Mouse (Mus musculus) heart, embryonic 16.5 days (tissue): ENCODE results near the gene Krtdap. TPM values are rescaled to one million over a fixed set of nuclear protein-coding genes. Genes with fewer than 3 reads are reported as not detected.

Experiments used
- ATAC-seq: fragments of 200-750 bp; cut with Nextera tagmentation; replicated peaks from 2 replicates; pipeline ENCODE4 v1.8.0; 2017; ENCODE audit warnings: moderate number of reproducible peaks; ENCODE audit not compliant: insufficient read depth, low FRiP score; ENCODE audit errors: extremely low read depth
- H3K27ac ChIP-seq: fragments of 300-500 bp; sonication (generic); 2 replicates; pipeline ENCODE4 v1.5.1; 2014; ENCODE audit warnings: mild to moderate bottlenecking, low read length, control low read depth, moderate library complexity
- H3K27me3 ChIP-seq: fragments of 300-500 bp; sonication (generic); 2 replicates; pipeline ENCODE4 v1.6.1; 2014; ENCODE audit warnings: low read length, mixed read lengths; ENCODE audit not compliant: control insufficient read depth, insufficient read depth
- H3K36me3 ChIP-seq: fragments of 300-500 bp; sonication (generic); 2 replicates; pipeline ENCODE4 v1.6.1; 2014; ENCODE audit not compliant: control insufficient read depth, insufficient read depth
- H3K4me1 ChIP-seq: fragments of 300-500 bp; sonication (generic); 2 replicates; pipeline ENCODE4 v1.6.1; 2014; ENCODE audit warnings: low read length, mixed read lengths; ENCODE audit not compliant: control insufficient read depth, insufficient read depth
- H3K4me2 ChIP-seq: fragments of 300-500 bp; sonication (generic); 2 replicates; pipeline ENCODE4 v1.6.1; 2014; ENCODE audit warnings: low read depth, mild to moderate bottlenecking, control low read depth, low read length
- H3K4me3 ChIP-seq: fragments of 300-500 bp; sonication (generic); 2 replicates; pipeline ENCODE4 v1.5.1; 2014; ENCODE audit warnings: mild to moderate bottlenecking, control low read depth, low read length
- H3K9ac ChIP-seq: fragments of 300-500 bp; sonication (generic); 2 replicates; pipeline ENCODE4 v1.6.1; 2014; ENCODE audit warnings: low read length, control low read depth
- H3K9me3 ChIP-seq: fragments of 300-500 bp; sonication (generic); replicated peaks from 2 replicates; pipeline ENCODE4 v1.6.1; 2016; ENCODE audit warnings: low read length; ENCODE audit not compliant: control insufficient read depth
- WGBS: fragments of 180-500 bp; shearing (Covaris S2); extraction: QIAGEN DNeasy Blood & Tissue Kit; methylation state at CpG from one replicate; pipeline ENCODE4 v1.1.7; 2014; 5-methylcytosine and 5-hydroxymethylcytosine counted together
- polyA plus RNA-seq: library from polyadenylated mRNA; unstranded; fragments of >200 nt; fragmentation: Nextera tagmentation; extraction: Ambion mirVana; gene quantifications from 2 replicates; pipeline ENCODE4 v1.2.1, GENCODE M21; 2015

Krtdap gene
- polyA plus RNA-seq, 1 experiment from 2014 or later = 2.7 TPM

DNA sequence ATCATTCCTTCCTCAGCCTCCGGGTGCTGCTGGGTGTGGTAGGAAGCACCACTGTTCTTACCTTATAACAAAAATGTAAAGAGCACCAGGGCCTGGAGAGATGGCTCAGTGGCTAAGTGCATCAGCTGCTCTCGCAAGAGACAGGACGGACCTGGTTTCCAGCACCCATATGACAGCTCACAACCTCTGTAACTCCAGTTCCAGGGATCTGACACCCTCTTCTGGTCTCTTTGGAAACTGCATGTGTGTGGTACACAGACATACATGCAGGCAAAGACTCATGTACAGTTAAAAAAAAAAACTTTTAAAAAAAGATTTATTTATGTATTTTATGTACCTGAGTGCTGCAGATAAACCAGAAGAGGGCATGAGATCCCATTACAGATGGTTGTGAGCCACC lies 15.6 kb downstream of the Krtdap start:
- no peak overlapping the region for H3K9ac ChIP-seq
- 95% methylated on average over 3 of the region's 3 CpGs for WGBS
- peaks cover 7% of the 10 kb centered on the region for H3K9me3 ChIP-seq
- H3K27me3 ChIP-seq = no peaks in the 10 kb centered on the region
- H3K36me3 ChIP-seq = no peaks in the 10 kb centered on the region
- H3K4me3 ChIP-seq = no peak overlapping the region
- H3K27ac ChIP-seq = no peak overlapping the region
- no peaks in the 10 kb centered on the region for H3K4me1 ChIP-seq
- no peak overlapping the region for H3K4me2 ChIP-seq
- ATAC-seq = no peak

DNA sequence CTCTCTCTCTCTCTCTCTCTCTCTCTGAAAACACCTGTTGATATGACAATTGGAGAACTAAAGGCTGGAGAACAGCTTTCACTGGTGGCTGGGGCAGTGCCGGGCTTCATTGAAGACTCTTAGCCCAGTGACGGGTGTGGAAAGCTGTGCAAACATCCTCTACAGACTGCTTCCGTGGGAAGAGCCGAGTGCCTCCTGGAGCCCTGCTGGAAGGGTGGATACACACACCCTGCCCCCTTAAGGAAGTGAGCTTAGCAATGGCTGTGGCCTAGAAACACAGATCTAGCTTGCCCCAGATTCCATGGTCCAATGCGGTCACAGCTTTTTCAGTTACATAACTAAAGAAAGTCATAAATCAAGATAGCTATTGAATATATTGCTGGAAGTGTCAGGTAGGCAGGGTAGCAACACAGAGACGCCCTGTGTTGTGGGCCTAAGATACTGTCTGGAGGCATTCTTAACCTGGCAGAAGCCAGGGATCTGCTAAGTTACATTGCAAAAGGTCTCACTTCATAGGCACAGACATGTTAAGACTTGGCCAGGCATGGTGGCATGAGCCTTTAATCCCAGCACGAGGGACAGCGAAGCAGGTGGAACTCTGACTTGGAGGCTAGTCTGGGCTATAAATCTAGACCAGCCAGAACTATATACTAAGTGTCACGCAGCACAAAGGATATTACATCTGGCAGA lies 16.5 kb downstream of the Krtdap start:
- H3K4me3 ChIP-seq = no peak overlapping the region
- no peaks in the 10 kb centered on the region for H3K36me3 ChIP-seq
- no peak for ATAC-seq
- no peak overlapping the region for H3K27ac ChIP-seq
- no peak overlapping the region for H3K9ac ChIP-seq
- peaks cover 7% of the 10 kb centered on the region for H3K9me3 ChIP-seq
- 75% methylated on average over 9 of the region's 9 CpGs for WGBS
- no peaks in the 10 kb centered on the region for H3K4me1 ChIP-seq
- H3K4me2 ChIP-seq = no peak overlapping the region
- no peaks in the 10 kb centered on the region for H3K27me3 ChIP-seq

DNA sequence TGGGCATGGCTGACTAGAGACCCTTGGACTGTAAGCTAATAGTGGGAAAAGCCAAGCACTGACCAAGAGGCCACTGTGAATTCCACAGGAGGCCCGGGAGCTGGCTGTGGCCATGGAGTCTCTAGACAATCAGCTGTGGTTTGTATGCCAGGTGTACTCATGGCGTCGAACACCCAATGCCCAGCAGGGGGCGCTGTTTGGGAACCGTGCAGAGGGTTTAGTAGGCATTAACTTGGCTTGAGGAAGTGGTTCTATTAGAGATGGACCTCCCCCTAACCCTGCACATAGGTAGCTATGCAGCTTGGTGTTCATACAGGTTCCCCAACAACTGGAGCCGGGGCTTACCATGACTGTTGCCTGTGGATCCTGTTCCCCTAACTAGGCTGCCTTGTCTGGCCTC lies 18.2 kb downstream of the Krtdap start:
- ATAC-seq = no peak
- H3K4me1 ChIP-seq = no peaks in the 10 kb centered on the region
- H3K9me3 ChIP-seq = peaks cover 2% of the 10 kb centered on the region; the same call in 1 of the 2 replicates
- WGBS = 40% methylated on average over 6 of the region's 6 CpGs
- H3K4me2 ChIP-seq = no peak overlapping the region
- H3K9ac ChIP-seq = no peak overlapping the region
- no peaks in the 10 kb centered on the region for H3K27me3 ChIP-seq
- no peaks in the 10 kb centered on the region for H3K36me3 ChIP-seq
- H3K27ac ChIP-seq = no peak overlapping the region
- no peak overlapping the region for H3K4me3 ChIP-seq

DNA sequence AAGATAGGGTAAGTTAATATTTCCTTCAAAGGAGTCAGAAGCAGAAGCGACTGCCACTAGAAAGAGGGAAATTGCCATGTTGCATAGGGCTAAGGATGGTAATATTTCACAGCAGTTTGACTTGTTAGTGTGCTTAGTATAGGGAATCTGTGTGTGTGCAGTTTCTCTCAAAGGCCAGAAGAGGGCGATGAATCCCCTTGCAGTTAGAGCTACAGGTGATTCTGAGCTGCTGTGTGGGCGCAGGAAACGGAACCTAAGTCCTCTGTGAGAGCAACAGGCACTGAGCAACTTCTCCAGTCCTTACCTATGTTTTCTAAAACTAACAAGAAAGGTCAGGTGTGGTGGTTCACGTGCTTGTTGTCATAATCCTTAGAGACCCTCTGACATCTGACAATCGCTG lies 22.6 kb downstream of the Krtdap start:
- Histone ChIP-seq H3K27me3 (no peaks in the 10 kb centered on the region), H3K4me3 (no peak overlapping the region), H3K9ac (no peak overlapping the region), H3K4me1 (no peaks in the 10 kb centered on the region), H3K27ac (no peak overlapping the region), H3K36me3 (no peaks in the 10 kb centered on the region), H3K9me3 (no peaks in the 10 kb centered on the region), H3K4me2 (no peak overlapping the region)
- 48% methylated on average over 6 of the region's 6 CpGs for WGBS
- ATAC-seq = no peak

DNA sequence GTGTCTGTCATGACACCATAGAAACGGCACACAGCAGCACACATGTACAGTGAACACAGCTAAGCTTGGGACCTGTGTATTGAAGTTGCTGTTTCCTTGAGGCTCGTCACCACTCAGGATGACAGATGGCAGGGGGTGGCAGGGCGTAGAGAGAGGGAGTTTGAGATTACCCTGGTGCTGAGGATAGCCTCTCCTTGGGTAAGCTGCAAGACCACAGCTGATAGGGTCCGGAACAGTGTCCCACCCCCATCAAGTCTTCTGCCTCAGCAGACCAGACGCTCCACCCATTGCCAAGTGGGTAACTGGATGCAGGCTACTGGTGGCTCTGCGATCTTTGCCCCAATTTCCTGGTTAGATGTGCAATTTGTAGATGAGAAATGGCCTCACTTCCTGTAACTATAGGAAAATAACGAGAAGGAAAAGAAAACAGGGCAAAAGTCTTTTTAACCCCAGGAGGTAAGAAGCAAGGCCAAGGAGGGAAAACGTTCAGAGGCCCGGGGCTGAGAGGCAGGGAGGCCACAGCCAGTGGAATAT lies 24.1 kb downstream of the Krtdap start:
- Histone ChIP-seq H3K9me3 (no peaks in the 10 kb centered on the region), H3K27me3 (no peaks in the 10 kb centered on the region), H3K9ac (no peak overlapping the region), H3K27ac (no peak overlapping the region), H3K36me3 (no peaks in the 10 kb centered on the region), H3K4me2 (no peak overlapping the region), H3K4me3 (no peak overlapping the region), H3K4me1 (no peaks in the 10 kb centered on the region)
- 39% methylated on average over 9 of the region's 9 CpGs for WGBS
- no peak; the same call in 1 of the 2 replicates for ATAC-seq

DNA sequence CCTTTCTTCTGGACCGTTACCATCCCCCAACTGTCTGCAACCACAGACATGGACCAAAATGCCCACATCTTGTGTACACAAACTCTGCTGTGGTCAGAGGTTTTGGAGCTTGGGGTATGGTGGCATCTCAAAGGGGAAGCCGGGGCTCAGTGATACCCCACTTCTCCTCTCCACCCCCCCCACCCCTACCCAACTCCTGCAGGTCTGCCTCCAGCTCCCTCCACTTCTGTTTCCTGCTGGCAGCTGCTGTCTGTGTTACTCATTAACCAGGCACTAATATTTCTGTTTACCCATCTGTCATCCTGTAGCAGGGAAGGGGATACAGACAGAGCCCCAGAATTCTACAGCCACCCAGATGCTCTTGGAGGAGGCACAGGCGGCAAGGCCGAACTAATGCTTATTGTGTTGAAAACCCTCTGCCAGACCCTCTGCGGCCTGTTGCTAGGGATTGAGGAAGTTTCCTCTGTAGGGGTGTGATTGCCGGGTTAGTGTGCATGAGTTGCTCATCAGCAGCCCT lies 24.7 kb downstream of the Krtdap start:
- no peak overlapping the region for H3K4me2 ChIP-seq
- H3K27ac ChIP-seq = no peak overlapping the region
- H3K9ac ChIP-seq = no peak overlapping the region
- no peaks in the 10 kb centered on the region for H3K9me3 ChIP-seq
- no peaks in the 10 kb centered on the region for H3K36me3 ChIP-seq
- no peak overlapping the region for H3K4me3 ChIP-seq
- no peaks in the 10 kb centered on the region for H3K4me1 ChIP-seq
- 65% methylated on average over 6 of the region's 6 CpGs for WGBS
- ATAC-seq = no peak
- H3K27me3 ChIP-seq = no peaks in the 10 kb centered on the region

DNA sequence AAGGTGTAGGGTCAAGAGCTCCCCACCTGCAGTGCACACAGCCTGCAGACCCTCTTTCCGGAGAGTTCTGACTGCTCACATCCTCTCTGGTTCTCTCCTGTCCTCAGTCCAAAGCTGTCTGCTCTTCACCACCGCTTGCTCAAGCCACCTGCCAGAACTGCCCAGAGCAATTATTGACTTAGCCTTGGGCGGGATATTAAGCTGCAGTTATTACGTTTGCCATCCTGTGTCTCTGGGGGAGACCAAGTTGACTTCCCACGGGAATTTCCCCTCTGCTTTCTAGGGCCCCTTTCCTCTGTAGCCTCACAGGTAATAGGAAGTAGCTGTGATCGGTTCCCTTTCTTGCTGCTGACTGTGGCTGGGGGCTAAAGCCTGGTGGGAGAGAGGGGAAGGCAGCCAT lies 32.4 kb downstream of the Krtdap start:
- H3K27ac ChIP-seq = no peak overlapping the region
- H3K4me2 ChIP-seq = no peak overlapping the region
- H3K36me3 ChIP-seq = no peaks in the 10 kb centered on the region
- no peaks in the 10 kb centered on the region for H3K4me1 ChIP-seq
- no peaks in the 10 kb centered on the region; the same call in 1 of the 2 replicates for H3K27me3 ChIP-seq
- H3K9me3 ChIP-seq = no peaks in the 10 kb centered on the region
- no peak overlapping the region for H3K9ac ChIP-seq
- H3K4me3 ChIP-seq = no peak overlapping the region
- no peak for ATAC-seq
- 58% methylated on average over 6 of the region's 6 CpGs for WGBS

DNA sequence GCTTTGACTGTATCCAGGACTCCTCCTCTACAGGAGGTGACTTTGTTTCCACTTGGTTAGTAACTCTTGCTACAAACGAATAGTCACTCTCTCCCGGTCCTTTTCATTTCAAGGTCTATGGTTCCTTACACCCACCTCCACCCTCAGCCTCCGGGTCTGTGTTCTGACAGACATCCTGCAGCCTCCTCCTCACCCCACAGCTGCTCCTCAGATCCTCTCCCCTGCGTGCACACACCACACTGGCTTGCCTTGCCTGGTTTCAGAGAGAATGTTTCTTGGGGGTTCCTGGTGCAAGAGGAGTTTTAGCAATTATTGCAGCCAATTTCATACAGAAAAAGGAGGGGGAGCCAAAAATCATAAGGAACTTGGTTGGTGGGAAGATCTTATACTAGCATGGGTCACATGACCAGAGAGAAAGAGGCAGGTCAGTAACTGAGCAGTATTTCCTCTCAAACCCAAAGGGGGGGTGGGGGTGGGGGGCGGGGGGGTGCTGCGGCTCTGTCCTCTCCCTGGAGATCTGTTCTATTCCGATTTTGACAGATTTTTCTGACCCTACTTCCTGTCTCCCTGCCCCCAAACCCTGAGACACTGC lies 33.3 kb downstream of the Krtdap start:
- WGBS = 51% methylated on average over 7 of the region's 7 CpGs
- Histone ChIP-seq H3K27ac (no peak overlapping the region), H3K9me3 (no peaks in the 10 kb centered on the region), H3K9ac (no peak overlapping the region), H3K4me1 (no peaks in the 10 kb centered on the region), H3K4me3 (no peak overlapping the region), H3K27me3 (no peaks in the 10 kb centered on the region; the same call in 1 of the 2 replicates), H3K4me2 (no peak overlapping the region), H3K36me3 (no peaks in the 10 kb centered on the region)
- ATAC-seq = peak; percentile 32; the same call in 1 of the 2 replicates

DNA sequence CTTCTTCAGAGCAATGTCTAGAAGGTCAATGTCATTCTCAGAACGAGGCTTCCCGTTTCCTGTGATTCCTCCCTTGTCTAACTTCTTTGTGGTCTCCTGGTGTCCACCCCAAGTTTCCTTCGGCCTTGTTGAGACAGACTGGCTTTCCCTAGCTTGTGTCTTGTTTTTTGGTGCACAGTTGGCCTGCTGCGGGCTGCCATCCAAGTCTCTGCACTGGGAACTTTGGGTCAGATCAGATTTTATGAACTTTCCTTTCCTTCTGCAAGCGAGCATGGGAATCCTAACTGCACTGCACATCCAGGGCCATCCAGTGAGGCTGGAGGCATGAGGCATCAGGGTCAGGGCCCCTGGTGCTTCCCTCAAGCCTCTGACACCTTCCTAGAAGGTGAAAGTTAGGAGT lies 33.8 kb downstream of the Krtdap start:
- 49% methylated on average over 5 of the region's 5 CpGs for WGBS
- Histone ChIP-seq H3K9me3 (no peaks in the 10 kb centered on the region), H3K27me3 (no peaks in the 10 kb centered on the region; the same call in 1 of the 2 replicates), H3K36me3 (no peaks in the 10 kb centered on the region), H3K4me3 (no peak overlapping the region), H3K4me1 (no peaks in the 10 kb centered on the region), H3K9ac (no peak overlapping the region), H3K4me2 (no peak overlapping the region), H3K27ac (no peak overlapping the region)
- ATAC-seq = no peak
